Mouse (Mus musculus) midbrain, embryonic 12.5 days (tissue): Measurements from ENCODE around the gene Ttc21b. TPM values are rescaled to one million over a fixed set of nuclear protein-coding genes. Genes with fewer than 3 reads are reported as not detected.

Experiments used
- ATAC-seq: fragments of 200-750 bp; cut with Nextera tagmentation; 2 replicates; pipeline ENCODE4 v1.8.0; 2017; ENCODE audit warnings: low read depth, moderate TSS enrichment, moderate library complexity; ENCODE audit not compliant: low FRiP score
- H3K27ac ChIP-seq: fragments of 300-500 bp; sonication (generic); replicated peaks from 2 replicates; pipeline ENCODE4 v1.5.1; 2016; ENCODE audit warnings: mild to moderate bottlenecking
- H3K27me3 ChIP-seq: fragments of 300-500 bp; sonication (generic); 2 replicates; pipeline ENCODE4 v1.6.1; 2016; ENCODE audit warnings: mild to moderate bottlenecking
- H3K36me3 ChIP-seq: fragments of 300-500 bp; sonication (generic); 2 replicates; pipeline ENCODE4 v1.6.1; 2016
- H3K4me1 ChIP-seq: fragments of 300-500 bp; sonication (generic); 2 replicates; pipeline ENCODE4 v1.6.1; 2016
- H3K4me2 ChIP-seq: fragments of 300-500 bp; sonication (generic); replicated peaks from 2 replicates; pipeline ENCODE4 v1.6.1; 2016; ENCODE audit warnings: mild to moderate bottlenecking, moderate library complexity
- H3K4me3 ChIP-seq: fragments of 300-500 bp; sonication (generic); 2 replicates; pipeline ENCODE4 v1.5.1; 2016; ENCODE audit warnings: mild to moderate bottlenecking
- H3K9ac ChIP-seq: fragments of 300-500 bp; sonication (generic); replicated peaks from 2 replicates; pipeline ENCODE4 v1.6.1; 2016; ENCODE audit warnings: mild to moderate bottlenecking, moderate library complexity
- H3K9me3 ChIP-seq: fragments of 300-500 bp; sonication (generic); 2 replicates; pipeline ENCODE4 v1.6.1; 2016; ENCODE audit warnings: mild to moderate bottlenecking
- WGBS: fragments of 180-500 bp; shearing (Covaris S2); methylation state at CpG from one replicate; pipeline ENCODE4 v1.1.7; 2016; 5-methylcytosine and 5-hydroxymethylcytosine counted together
- polyA plus RNA-seq: library from polyadenylated mRNA; unstranded; fragments of >200 nt; fragmentation: Nextera tagmentation; extraction: Ambion mirVana; gene quantifications from 2 replicates; pipeline ENCODE4 v1.2.1, GENCODE M21; 2016

Ttc21b gene
- polyA plus RNA-seq, result 15.9 and 17.5 TPM in 2 replicates

GRCm38 (mm10) chr2:66256220-66257131 is at the start of gene Ttc21b:
Ttc21b (minus strand) TSS chr2:66256617.
- under 1% methylated on average over 56 of the region's 56 CpGs for WGBS
- peaks cover 7% of the 10 kb centered on the region for H3K4me1 ChIP-seq
- H3K36me3 ChIP-seq, result peaks cover 7% of the 10 kb centered on the region
- H3K27me3 ChIP-seq, result no peaks in the 10 kb centered on the region
- peak within 1 kb of the TSS; percentile 76 for H3K9ac ChIP-seq
- H3K9me3 ChIP-seq, result no peaks in the 10 kb centered on the region
- peak within 1 kb of the TSS; percentile 86 for H3K4me3 ChIP-seq
- H3K27ac ChIP-seq, result peak within 1 kb of the TSS; percentile 81
- ATAC-seq, result peak; percentile 99
- H3K4me2 ChIP-seq, result peak within 1 kb of the TSS; percentile 64

GRCm38 (mm10) chr2:66272551-66272950 is 16.1 kb upstream of the Ttc21b start:
- no peak overlapping the region for H3K4me3 ChIP-seq
- H3K9me3 ChIP-seq, result no peaks in the 10 kb centered on the region
- no peak for ATAC-seq
- WGBS, result 91% methylated on average over 3 of the region's 3 CpGs
- H3K27ac ChIP-seq, result no peak overlapping the region
- H3K36me3 ChIP-seq, result no peaks in the 10 kb centered on the region
- no peaks in the 10 kb centered on the region for H3K27me3 ChIP-seq
- H3K9ac ChIP-seq, result no peak overlapping the region
- no peak overlapping the region for H3K4me2 ChIP-seq
- H3K4me1 ChIP-seq, result no peaks in the 10 kb centered on the region

- no peak overlapping the region for H3K27ac ChIP-seq
- no peaks in the 10 kb centered on the region for H3K4me1 ChIP-seq
- H3K9me3 ChIP-seq, result no peaks in the 10 kb centered on the region
- H3K4me2 ChIP-seq, result no peak overlapping the region
- H3K9ac ChIP-seq, result no peak overlapping the region
- peaks cover 44% of the 10 kb centered on the region for H3K36me3 ChIP-seq
- no peak for ATAC-seq
- H3K27me3 ChIP-seq, result no peaks in the 10 kb centered on the region
- H3K4me3 ChIP-seq, result no peak overlapping the region
- WGBS, result 91% methylated on average over 1 of the region's 1 CpGs
These were observed 12.4 kb downstream of the Ttc21b start for GRCm38 (mm10) chr2:66244013-66244412.

- Histone ChIP-seq H3K9me3 (no peaks in the 10 kb centered on the region), H3K4me2 (no peak overlapping the region), H3K4me1 (no peaks in the 10 kb centered on the region), H3K27me3 (no peaks in the 10 kb centered on the region), H3K4me3 (no peak overlapping the region), H3K9ac (no peak overlapping the region), H3K36me3 (peaks cover 37% of the 10 kb centered on the region), H3K27ac (no peak overlapping the region)
- no peak for ATAC-seq
- 96% methylated on average over 1 of the region's 1 CpGs for WGBS
These were observed 16.1 kb downstream of the Ttc21b start for GRCm38 (mm10) chr2:66240334-66240733.

DNA sequence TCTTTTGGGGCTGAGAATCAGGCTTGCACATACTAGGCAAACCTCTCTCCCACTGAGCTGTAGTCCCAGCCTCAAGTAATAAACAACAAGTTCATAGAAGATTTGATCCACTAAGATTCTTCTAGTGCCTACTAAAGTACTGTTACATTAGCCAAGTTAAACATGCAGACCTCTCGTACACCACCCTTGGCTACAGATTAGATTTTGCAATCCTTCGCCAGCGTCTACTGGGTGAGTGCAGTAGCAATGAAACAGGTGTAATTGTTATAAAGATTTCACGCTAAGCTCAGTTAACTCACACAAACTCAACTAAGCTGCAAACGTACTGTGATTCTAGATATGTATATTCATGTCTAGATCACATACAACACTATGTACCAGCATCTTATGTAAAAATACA is 17.5 kb downstream of the Ttc21b start:
- no peaks in the 10 kb centered on the region for H3K27me3 ChIP-seq
- 93% methylated on average over 5 of the region's 5 CpGs for WGBS
- ATAC-seq, result no peak
- peaks cover 39% of the 10 kb centered on the region for H3K36me3 ChIP-seq
- H3K9ac ChIP-seq, result no peak overlapping the region
- no peak overlapping the region for H3K4me2 ChIP-seq
- H3K9me3 ChIP-seq, result no peaks in the 10 kb centered on the region
- H3K27ac ChIP-seq, result no peak overlapping the region
- H3K4me3 ChIP-seq, result no peak overlapping the region
- H3K4me1 ChIP-seq, result no peaks in the 10 kb centered on the region

- ATAC-seq, result no peak
- peaks cover 25% of the 10 kb centered on the region for H3K36me3 ChIP-seq
These were observed 35.5 kb downstream of the Ttc21b start for GRCm38 (mm10) chr2:66220954-66221353.

GRCm38 (mm10) chr2:66209875-66210274 is 46.5 kb downstream of the Ttc21b start:
- 92% methylated on average over 10 of the region's 10 CpGs for WGBS
- H3K4me1 ChIP-seq, result no peaks in the 10 kb centered on the region
- H3K4me2 ChIP-seq, result no peak overlapping the region
- H3K27me3 ChIP-seq, result no peaks in the 10 kb centered on the region
- peaks cover 55% of the 10 kb centered on the region for H3K36me3 ChIP-seq
- H3K9ac ChIP-seq, result no peak overlapping the region
- no peak for ATAC-seq
- no peak overlapping the region for H3K4me3 ChIP-seq
- no peak overlapping the region for H3K27ac ChIP-seq
- H3K9me3 ChIP-seq, result no peaks in the 10 kb centered on the region

More at GRCm38 (mm10) chr2:66220954-66221353, 35.5 kb downstream of the Ttc21b start:
- Histone ChIP-seq H3K27me3 (no peaks in the 10 kb centered on the region), H3K4me3 (no peak overlapping the region), H3K9me3 (no peaks in the 10 kb centered on the region), H3K27ac (no peak overlapping the region), H3K4me2 (no peak overlapping the region), H3K9ac (no peak overlapping the region), H3K4me1 (no peaks in the 10 kb centered on the region)
- 96% methylated on average over 7 of the region's 7 CpGs for WGBS

- Histone ChIP-seq H3K27ac (no peak overlapping the region), H3K4me1 (no peaks in the 10 kb centered on the region), H3K9me3 (no peaks in the 10 kb centered on the region), H3K36me3 (peaks cover 50% of the 10 kb centered on the region), H3K27me3 (no peaks in the 10 kb centered on the region), H3K9ac (no peak overlapping the region), H3K4me2 (no peak overlapping the region), H3K4me3 (no peak overlapping the region)
- ATAC-seq, result no peak
- WGBS, result 97% methylated on average over 13 of the region's 13 CpGs
These were observed 47.1 kb downstream of the Ttc21b start for GRCm38 (mm10) chr2:66209353-66209752.

- no peak overlapping the region for H3K9ac ChIP-seq
- no peaks in the 10 kb centered on the region for H3K4me1 ChIP-seq
- H3K27ac ChIP-seq, result no peak overlapping the region
- no peak overlapping the region for H3K4me3 ChIP-seq
- 96% methylated on average over 2 of the region's 2 CpGs for WGBS
- H3K9me3 ChIP-seq, result no peaks in the 10 kb centered on the region
- no peak overlapping the region for H3K4me2 ChIP-seq
- peaks cover 49% of the 10 kb centered on the region for H3K36me3 ChIP-seq
- ATAC-seq, result no peak
- H3K27me3 ChIP-seq, result no peaks in the 10 kb centered on the region
These were observed 49.6 kb downstream of the Ttc21b start for GRCm38 (mm10) chr2:66206796-66207195.

GRCm38 (mm10) chr2:66204218-66204617 is 52.2 kb downstream of the Ttc21b start:
- H3K4me2 ChIP-seq, result no peak overlapping the region
- no peak overlapping the region for H3K4me3 ChIP-seq
- H3K9me3 ChIP-seq, result no peaks in the 10 kb centered on the region
- no peak overlapping the region for H3K27ac ChIP-seq
- H3K27me3 ChIP-seq, result no peaks in the 10 kb centered on the region
- WGBS, result 96% methylated on average over 2 of the region's 2 CpGs
- no peak overlapping the region for H3K9ac ChIP-seq
- ATAC-seq, result no peak
- peaks cover 48% of the 10 kb centered on the region for H3K36me3 ChIP-seq
- H3K4me1 ChIP-seq, result no peaks in the 10 kb centered on the region

DNA sequence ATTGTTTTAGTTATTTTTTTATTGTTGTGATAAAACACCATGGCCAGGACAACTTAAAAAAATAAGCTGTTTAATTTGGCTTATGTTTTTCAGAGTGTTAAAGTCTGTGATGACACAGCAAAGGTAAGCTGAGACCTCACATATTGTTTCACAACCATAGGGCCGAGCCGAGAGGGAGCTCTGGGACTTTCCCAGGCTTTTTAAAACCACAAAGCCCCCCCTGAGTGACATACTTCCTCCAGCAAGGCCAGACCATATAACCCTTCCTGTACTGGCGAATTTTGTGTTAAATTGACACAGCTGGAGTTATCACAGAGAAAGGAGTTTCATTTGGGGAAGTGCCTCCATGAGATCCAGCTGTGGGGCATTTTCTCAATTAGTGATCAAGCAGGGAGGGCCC is 56.2 kb downstream of the Ttc21b start:
- Histone ChIP-seq H3K4me2 (no peak overlapping the region), H3K4me3 (no peak overlapping the region), H3K9me3 (no peaks in the 10 kb centered on the region), H3K27me3 (no peaks in the 10 kb centered on the region), H3K27ac (no peak overlapping the region), H3K9ac (no peak overlapping the region), H3K36me3 (peaks cover 26% of the 10 kb centered on the region), H3K4me1 (no peaks in the 10 kb centered on the region)
- ATAC-seq, result no peak
- WGBS, result 50% methylated on average over 3 of the region's 3 CpGs

DNA sequence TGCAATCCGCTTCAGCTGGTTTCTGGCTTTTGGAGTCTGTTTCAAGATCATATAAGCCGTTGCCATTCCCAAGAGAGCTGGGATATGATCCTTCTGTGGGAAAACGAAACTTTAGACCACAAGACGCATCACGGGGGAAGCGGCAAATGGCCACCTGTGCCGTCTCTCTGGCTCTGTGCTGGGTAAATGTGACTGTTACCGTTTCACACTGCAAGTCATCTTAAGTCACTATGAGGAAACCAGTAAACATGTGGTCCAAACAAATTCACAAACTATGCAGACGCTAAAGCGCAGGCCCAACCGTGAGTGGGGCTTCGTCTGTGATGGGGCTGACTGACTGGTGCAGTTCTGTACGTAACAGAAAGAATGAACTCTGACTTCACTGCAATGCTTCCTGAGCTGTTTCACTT is 64.7 kb downstream of the Ttc21b start:
- no peak for ATAC-seq
- Histone ChIP-seq H3K4me2 (no peak overlapping the region), H3K27me3 (no peaks in the 10 kb centered on the region), H3K36me3 (0 out of 2 replicates have a peak, but pooled peaks cover 16% of the 10 kb centered on the region), H3K4me1 (no peaks in the 10 kb centered on the region), H3K9ac (no peak overlapping the region), H3K27ac (no peak overlapping the region), H3K9me3 (no peaks in the 10 kb centered on the region), H3K4me3 (no peak overlapping the region)
- 89% methylated on average over 13 of the region's 13 CpGs for WGBS
